Mouse (Mus musculus) stomach, postnatal 0 days (tissue): ENCODE results near the gene Kif5c. TPM values are rescaled to one million over a fixed set of nuclear protein-coding genes. Genes with fewer than 3 reads are reported as not detected.

ENCODE experiments used
- ATAC-seq: fragments of 200-750 bp; cut with Nextera tagmentation; 2 replicates; pipeline ENCODE4 v1.8.0; 2017; ENCODE audit not compliant: low FRiP score, low TSS enrichment
- DNase-seq: peaks from one replicate; pipeline ENCODE4 v3.0.0-alpha.2; 2016; ENCODE audit warnings: low spot score
- H3K27ac ChIP-seq: fragments of 300-500 bp; sonication (generic); replicated peaks from 2 replicates; pipeline ENCODE4 v1.5.1; 2014; ENCODE audit warnings: mild to moderate bottlenecking, control low read depth
- H3K27me3 ChIP-seq: fragments of 300-500 bp; sonication (generic); 2 replicates; pipeline ENCODE4 v1.6.1; 2014; ENCODE audit warnings: low read length; ENCODE audit not compliant: control insufficient read depth, insufficient read depth
- H3K36me3 ChIP-seq: fragments of 300-500 bp; sonication (generic); 2 replicates; pipeline ENCODE4 v1.6.1; 2014; ENCODE audit warnings: low read length, mixed read lengths; ENCODE audit not compliant: control insufficient read depth, insufficient read depth
- H3K4me1 ChIP-seq: fragments of 300-500 bp; sonication (generic); replicated peaks from 2 replicates; pipeline ENCODE4 v1.6.1; 2014; ENCODE audit warnings: antibody characterized with exemption; ENCODE audit not compliant: control insufficient read depth, insufficient read depth
- H3K4me2 ChIP-seq: fragments of 300-500 bp; sonication (generic); replicated peaks from 2 replicates; pipeline ENCODE4 v1.6.1; 2014; ENCODE audit warnings: low read depth, mild to moderate bottlenecking, control low read depth, moderate library complexity
- H3K4me3 ChIP-seq: fragments of 300-500 bp; sonication (generic); 2 replicates; pipeline ENCODE4 v1.5.1; 2014; ENCODE audit warnings: low read depth, low read length, control low read depth
- H3K9ac ChIP-seq: fragments of 300-500 bp; sonication (generic); 2 replicates; pipeline ENCODE4 v1.6.1; 2014; ENCODE audit warnings: mild to moderate bottlenecking, low read length, control low read depth, mixed read lengths
- H3K9me3 ChIP-seq: fragments of 300-500 bp; sonication (generic); 2 replicates; pipeline ENCODE4 v1.6.1; 2016; ENCODE audit warnings: low read length; ENCODE audit not compliant: control insufficient read depth
- CTCF ChIP-seq: IDR thresholded peaks from 2 replicates; pipeline ENCODE4 v1.5.1; 2016; ENCODE audit warnings: antibody characterized with exemption, low read depth, mild to moderate bottlenecking, moderate library complexity
- EP300 ChIP-seq: optimal IDR thresholded peaks from 2 replicates; pipeline ENCODE3; 2016; ENCODE audit warnings: antibody characterized with exemption
- WGBS: fragments of 180-500 bp; shearing (Covaris S2); extraction: QIAGEN DNeasy Blood & Tissue Kit; methylation state at CpG from one replicate; pipeline ENCODE4 v1.1.7; 2014; 5-methylcytosine and 5-hydroxymethylcytosine counted together
- polyA plus RNA-seq: library from polyadenylated mRNA; unstranded; fragments of >200 nt; fragmentation: Nextera tagmentation; extraction: Ambion mirVana; gene quantifications from 2 replicates; pipeline ENCODE4 v1.2.1, GENCODE M21; 2015

Gene Kif5c
- polyA plus RNA-seq, 1 experiment from 2014 or later: 2.8 TPM

- H3K36me3 ChIP-seq: no peaks in the 10 kb centered on the region
- TF ChIP-seq CTCF: no peak
- no peak for TF ChIP-seq EP300
- no peaks in the 10 kb centered on the region for H3K4me1 ChIP-seq
- H3K4me2 ChIP-seq: no peak overlapping the region
- H3K27me3 ChIP-seq: no peaks in the 10 kb centered on the region
- ATAC-seq (no peak), DNase-seq (no peak)
- H3K9me3 ChIP-seq: no peaks in the 10 kb centered on the region
- H3K4me3 ChIP-seq: no peak overlapping the region
- H3K27ac ChIP-seq: no peak overlapping the region
- no peak overlapping the region for H3K9ac ChIP-seq
Measured at GRCm38 (mm10) chr2:49592926-49593325, 26.2 kb upstream of the Kif5c start.

DNA sequence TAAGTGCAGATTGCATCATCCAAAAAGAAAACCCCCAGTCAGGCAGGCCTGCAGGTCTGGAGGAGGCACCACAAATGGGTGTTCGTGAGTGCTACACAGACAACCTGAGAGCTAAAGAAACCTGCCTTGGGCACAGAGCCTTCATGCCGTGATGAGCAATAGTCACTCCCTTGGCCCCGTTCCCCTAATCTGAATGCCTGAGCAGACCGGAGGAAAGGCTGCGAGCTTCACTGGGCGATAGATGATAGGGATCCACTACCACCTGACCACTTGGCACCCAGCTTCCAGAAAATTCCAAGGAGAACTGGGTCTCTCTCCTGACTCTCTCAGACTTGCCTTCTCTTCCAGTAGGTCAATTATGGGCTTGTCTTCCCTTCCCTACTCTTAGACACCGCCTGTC lies 24.2 kb upstream of the Kif5c start:
- 79% methylated on average over 7 of the region's 7 CpGs for WGBS
- Histone ChIP-seq H3K4me1 (no peaks in the 10 kb centered on the region), H3K4me3 (no peak overlapping the region), H3K4me2 (no peak overlapping the region), H3K9ac (no peak overlapping the region), H3K27me3 (no peaks in the 10 kb centered on the region), H3K27ac (no peak overlapping the region), H3K36me3 (no peaks in the 10 kb centered on the region), H3K9me3 (no peaks in the 10 kb centered on the region)
- no peak for DNase-seq
- no peak for ATAC-seq
- TF ChIP-seq CTCF (no peak), EP300 (no peak)

DNA sequence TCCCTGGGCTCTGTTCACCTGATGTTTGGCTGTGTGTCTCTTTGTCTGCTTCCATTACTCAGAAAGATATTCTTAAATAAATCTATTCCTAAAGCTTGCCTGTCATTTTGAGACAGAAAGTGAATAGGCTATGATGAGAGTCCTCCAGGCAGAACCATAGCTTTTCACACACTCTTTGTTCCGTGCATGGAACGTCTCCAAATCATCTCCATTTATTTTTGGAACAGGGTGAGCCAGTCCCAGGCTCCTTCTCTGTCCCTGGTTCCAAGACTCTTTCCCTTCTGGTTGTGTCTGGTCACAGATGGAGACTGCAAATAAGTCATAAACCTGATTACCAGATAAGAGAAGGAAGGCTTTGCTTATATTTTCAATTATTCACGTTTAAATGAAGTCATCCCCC lies 22.8 kb upstream of the Kif5c start:
- no peaks in the 10 kb centered on the region for H3K9me3 ChIP-seq
- no peak overlapping the region for H3K4me3 ChIP-seq
- H3K27ac ChIP-seq: no peak overlapping the region
- no peak for TF ChIP-seq CTCF
- TF ChIP-seq EP300: no peak
- WGBS: 63% methylated on average over 3 of the region's 3 CpGs
- H3K4me2 ChIP-seq: no peak overlapping the region
- H3K27me3 ChIP-seq: no peaks in the 10 kb centered on the region
- no peak overlapping the region for H3K9ac ChIP-seq
- H3K36me3 ChIP-seq: no peaks in the 10 kb centered on the region
- no peaks in the 10 kb centered on the region for H3K4me1 ChIP-seq
- ATAC-seq: no peak
- DNase-seq: no peak

DNA sequence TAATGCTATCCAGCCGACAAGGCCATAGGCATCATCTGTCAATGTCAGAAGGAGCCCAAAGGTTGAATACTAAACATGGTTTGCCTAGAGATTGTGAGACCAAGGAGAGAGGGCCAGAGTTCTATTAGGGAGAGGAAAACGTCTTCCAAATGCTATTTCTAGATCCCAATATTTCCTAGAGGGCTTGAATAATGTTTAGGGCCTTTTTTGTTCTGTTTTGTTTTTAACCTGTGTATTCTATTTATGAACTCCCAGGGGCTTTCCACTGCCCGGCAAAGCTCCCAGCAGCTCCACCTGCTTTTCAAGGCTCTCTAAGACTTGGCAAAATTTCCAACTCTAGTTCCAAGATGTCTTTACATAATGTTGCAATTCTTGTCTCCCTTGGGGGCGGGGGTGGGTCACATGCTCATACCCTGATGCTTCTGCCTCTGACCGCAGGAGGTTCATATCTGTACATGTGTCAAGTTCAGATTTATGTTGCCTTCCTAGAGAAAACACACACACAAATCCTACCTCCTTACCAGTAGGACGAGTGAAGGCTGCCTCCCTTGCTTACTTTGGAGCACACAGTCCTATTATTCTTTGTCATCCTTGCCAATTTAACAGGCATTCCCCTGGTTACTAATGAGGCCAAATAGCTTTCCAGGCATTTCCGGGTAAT lies 18.9 kb upstream of the Kif5c start:
- no peak overlapping the region for H3K4me3 ChIP-seq
- H3K9ac ChIP-seq: no peak overlapping the region
- TF ChIP-seq EP300 (no peak), CTCF (no peak)
- DNase-seq: no peak
- no peaks in the 10 kb centered on the region for H3K4me1 ChIP-seq
- no peaks in the 10 kb centered on the region for H3K36me3 ChIP-seq
- H3K4me2 ChIP-seq: no peak overlapping the region
- 32% methylated on average over 7 of the region's 7 CpGs for WGBS
- H3K9me3 ChIP-seq: no peaks in the 10 kb centered on the region
- no peak for ATAC-seq
- H3K27me3 ChIP-seq: no peaks in the 10 kb centered on the region
- H3K27ac ChIP-seq: no peak overlapping the region

DNA sequence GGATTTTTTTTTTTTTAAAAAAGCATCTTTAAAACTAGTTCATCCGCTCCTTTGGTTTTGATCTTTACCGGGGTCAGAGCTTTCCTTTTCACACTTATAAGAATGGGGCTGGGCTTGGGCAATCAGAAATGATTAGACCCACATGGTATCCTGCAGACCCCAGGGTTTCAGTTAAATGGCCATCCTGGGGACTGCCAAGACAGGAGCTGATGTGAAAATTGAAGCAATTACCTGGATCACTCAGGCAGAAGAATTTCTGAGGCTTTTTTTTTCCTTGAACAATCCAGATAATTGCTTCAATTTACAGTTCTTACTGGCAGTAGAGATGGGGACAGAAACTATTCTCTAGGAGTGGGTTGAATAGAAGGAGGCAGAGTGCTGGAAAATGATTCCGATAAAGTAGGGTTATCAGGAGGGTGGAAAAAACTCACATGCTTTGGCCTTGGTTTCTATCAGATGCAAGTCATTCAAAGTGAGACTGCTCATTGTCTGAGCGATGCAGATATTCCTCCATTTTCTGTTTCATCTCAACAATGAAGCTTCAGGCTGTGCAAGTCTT lies 16.2 kb upstream of the Kif5c start:
- Histone ChIP-seq H3K4me1 (no peaks in the 10 kb centered on the region), H3K9ac (no peak overlapping the region), H3K4me3 (no peak overlapping the region), H3K4me2 (no peak overlapping the region), H3K9me3 (no peaks in the 10 kb centered on the region), H3K36me3 (no peaks in the 10 kb centered on the region), H3K27me3 (no peaks in the 10 kb centered on the region), H3K27ac (no peak overlapping the region)
- DNase-seq (no peak), ATAC-seq (no peak)
- 89% methylated on average over 4 of the region's 4 CpGs for WGBS
- TF ChIP-seq CTCF (no peak), EP300 (no peak)

GRCm38 (mm10) chr2:49609611-49610010 lies 9.5 kb upstream of the Kif5c start:
- Histone ChIP-seq H3K9ac (no peak overlapping the region), H3K27me3 (no peaks in the 10 kb centered on the region), H3K36me3 (no peaks in the 10 kb centered on the region), H3K4me2 (no peak overlapping the region), H3K27ac (no peak overlapping the region), H3K4me1 (no peaks in the 10 kb centered on the region), H3K9me3 (no peaks in the 10 kb centered on the region), H3K4me3 (no peak overlapping the region)
- DNase-seq (no peak), ATAC-seq (no peak)
- 72% methylated on average over 5 of the region's 5 CpGs for WGBS
- TF ChIP-seq CTCF: no peak
- TF ChIP-seq EP300: no peak
